Mouse (Mus musculus) forebrain, embryonic 16.5 days (tissue): ENCODE results near the gene Adprhl1. TPM values are rescaled to one million over a fixed set of nuclear protein-coding genes. Genes with fewer than 3 reads are reported as not detected.

Source experiments
- ATAC-seq: fragments of 200-750 bp; cut with Nextera tagmentation; 2 replicates; pipeline ENCODE4 v1.8.0; 2017; ENCODE audit warnings: mild to moderate bottlenecking, moderate library complexity
- H3K27ac ChIP-seq: fragments of 300-500 bp; sonication (generic); 2 replicates; pipeline ENCODE4 v1.5.1; 2014; ENCODE audit warnings: low read length, control low read depth
- H3K27me3 ChIP-seq: fragments of 300-500 bp; sonication (generic); replicated peaks from 2 replicates; pipeline ENCODE4 v1.6.1; 2014; ENCODE audit warnings: low read length; ENCODE audit not compliant: control insufficient read depth, insufficient read depth
- H3K36me3 ChIP-seq: fragments of 300-500 bp; sonication (generic); 2 replicates; pipeline ENCODE4 v1.6.1; 2014; ENCODE audit not compliant: control insufficient read depth, insufficient read depth
- H3K4me1 ChIP-seq: fragments of 300-500 bp; sonication (generic); replicated peaks from 2 replicates; pipeline ENCODE4 v1.6.1; 2014; ENCODE audit warnings: low read length; ENCODE audit not compliant: control insufficient read depth, insufficient read depth
- H3K4me2 ChIP-seq: fragments of 300-500 bp; sonication (generic); 2 replicates; pipeline ENCODE4 v1.6.1; 2014; ENCODE audit warnings: mild to moderate bottlenecking, low read length, control low read depth
- H3K4me3 ChIP-seq: fragments of 300-500 bp; sonication (generic); replicated peaks from 2 replicates; pipeline ENCODE4 v1.5.1; 2014; ENCODE audit warnings: mild to moderate bottlenecking, low read length, control low read depth
- H3K9ac ChIP-seq: fragments of 300-500 bp; sonication (generic); replicated peaks from 2 replicates; pipeline ENCODE4 v1.6.1; 2014; ENCODE audit warnings: low read depth, low read length, control low read depth
- H3K9me3 ChIP-seq: fragments of 300-500 bp; sonication (generic); 2 replicates; pipeline ENCODE4 v1.6.1; 2016; ENCODE audit warnings: low read length; ENCODE audit not compliant: control insufficient read depth
- WGBS: fragments of 180-500 bp; shearing (Covaris S2); extraction: QIAGEN DNeasy Blood & Tissue Kit; methylation state at CpG from one replicate; pipeline ENCODE4 v1.1.7; 2014; 5-methylcytosine and 5-hydroxymethylcytosine counted together
- microRNA counts: library from miRNA; unstranded; fragments of <30 nt; microRNA quantifications from one replicate; lab custom pipeline; 2016
- microRNA-seq: library from miRNA; unstranded; fragments of <30 nt; microRNA quantifications from one replicate; pipeline ENCODE4, GENCODE M21; 2017
- polyA plus RNA-seq: library from polyadenylated mRNA; unstranded; fragments of >200 nt; fragmentation: Nextera tagmentation; extraction: Ambion mirVana; gene quantifications from 2 replicates; pipeline ENCODE4 v1.2.1, GENCODE M21; 2015

Gene Adprhl1
- polyA plus RNA-seq, 1 experiment from 2014 or later: not detected

DNA sequence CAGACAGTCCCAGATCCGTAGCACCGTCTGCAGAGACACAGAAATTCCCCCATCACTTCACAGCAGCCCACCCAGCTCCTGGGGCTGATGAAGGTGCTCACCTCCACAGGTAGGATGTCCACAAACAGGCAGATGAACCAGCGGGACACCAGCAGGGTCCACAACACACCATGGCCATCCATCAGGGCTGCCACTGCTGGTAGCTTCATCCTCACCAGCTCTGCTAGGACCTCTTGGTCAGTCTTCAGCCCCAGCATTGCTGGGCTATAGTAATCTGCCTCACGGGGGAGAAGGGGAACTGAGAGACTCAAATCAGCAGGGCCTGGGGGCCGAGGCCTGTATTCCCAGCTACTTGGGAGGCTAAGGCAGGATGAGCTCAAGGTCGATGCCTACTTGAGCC is 74.5 kb downstream of the Adprhl1 start:
- H3K9me3 ChIP-seq: no peaks in the 10 kb centered on the region
- H3K9ac ChIP-seq: no peak overlapping the region
- H3K27ac ChIP-seq: no peak overlapping the region
- no peaks in the 10 kb centered on the region for H3K27me3 ChIP-seq
- WGBS: 73% methylated on average over 6 of the region's 6 CpGs
- H3K36me3 ChIP-seq: peaks cover 16% of the 10 kb centered on the region
- no peak overlapping the region for H3K4me2 ChIP-seq
- no peak for ATAC-seq
- H3K4me3 ChIP-seq: no peak overlapping the region
- H3K4me1 ChIP-seq: no peaks in the 10 kb centered on the region

DNA sequence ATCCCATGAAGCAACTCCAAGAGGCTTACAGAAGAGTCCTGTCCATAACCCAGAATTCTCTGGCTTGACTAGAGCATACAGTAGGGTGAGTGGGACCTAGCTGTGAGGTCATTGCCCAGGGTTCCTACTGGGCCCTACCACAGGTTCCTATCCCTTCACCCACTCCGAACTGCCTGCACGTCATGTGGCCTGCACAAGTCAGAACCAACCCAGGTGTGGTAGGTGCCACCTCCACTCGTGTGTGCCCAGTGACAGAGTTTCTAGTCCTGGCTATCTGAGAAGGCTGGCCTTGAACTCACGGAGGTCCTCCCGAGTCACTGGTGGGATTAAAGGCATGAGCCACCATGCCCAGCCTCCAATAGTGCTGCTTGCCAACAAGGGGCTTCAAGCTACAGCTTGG is 75.8 kb downstream of the Adprhl1 start:
- no peak overlapping the region for H3K9ac ChIP-seq
- no peaks in the 10 kb centered on the region for H3K27me3 ChIP-seq
- H3K27ac ChIP-seq: no peak overlapping the region
- no peaks in the 10 kb centered on the region for H3K9me3 ChIP-seq
- ATAC-seq: no peak
- peaks cover 26% of the 10 kb centered on the region for H3K36me3 ChIP-seq
- WGBS: 95% methylated on average over 5 of the region's 5 CpGs
- H3K4me3 ChIP-seq: no peak overlapping the region
- no peak overlapping the region for H3K4me2 ChIP-seq
- no peaks in the 10 kb centered on the region for H3K4me1 ChIP-seq

DNA sequence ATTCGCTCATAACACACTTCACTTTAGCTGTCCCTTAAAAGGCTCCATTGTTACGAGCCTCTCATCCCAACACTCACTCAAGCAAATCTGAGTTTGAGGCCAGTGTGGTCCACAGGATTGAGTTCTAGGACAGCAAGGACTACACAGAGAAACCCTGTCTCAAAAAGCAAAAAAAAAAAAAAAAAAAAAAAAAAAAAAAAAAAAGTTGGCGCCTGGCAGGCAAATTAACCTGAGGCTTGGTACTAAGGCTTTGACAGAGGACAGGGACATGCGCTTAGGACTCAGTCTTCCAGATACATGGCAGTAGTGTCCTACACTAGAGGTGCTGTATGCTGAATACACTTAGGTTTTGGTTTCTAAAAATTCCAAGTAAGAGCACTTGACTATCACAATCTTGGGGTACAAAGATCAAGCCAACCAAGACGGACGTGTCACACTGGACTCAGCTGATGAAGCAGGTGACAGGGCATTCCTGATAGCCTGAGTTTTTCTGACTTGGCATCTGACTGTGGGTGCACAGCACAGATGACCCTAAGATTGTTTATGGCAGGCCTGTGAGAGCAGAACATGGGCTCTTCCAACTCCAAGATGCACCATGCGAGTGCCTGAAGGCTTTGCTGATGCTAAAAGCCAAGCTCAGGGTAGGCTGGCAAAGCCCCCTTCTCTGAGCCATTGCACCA is 76.6 kb downstream of the Adprhl1 start:
- no peaks in the 10 kb centered on the region for H3K9me3 ChIP-seq
- H3K9ac ChIP-seq: no peak overlapping the region
- H3K27me3 ChIP-seq: no peaks in the 10 kb centered on the region
- ATAC-seq: no peak
- peaks cover 30% of the 10 kb centered on the region for H3K36me3 ChIP-seq
- WGBS: 95% methylated on average over 7 of the region's 7 CpGs
- H3K4me1 ChIP-seq: no peaks in the 10 kb centered on the region
- no peak overlapping the region for H3K27ac ChIP-seq
- H3K4me3 ChIP-seq: no peak overlapping the region
- no peak overlapping the region for H3K4me2 ChIP-seq

- Histone ChIP-seq H3K4me2 (no peak overlapping the region), H3K27me3 (no peaks in the 10 kb centered on the region), H3K4me1 (no peaks in the 10 kb centered on the region), H3K36me3 (peaks cover 37% of the 10 kb centered on the region), H3K4me3 (no peak overlapping the region), H3K9me3 (no peaks in the 10 kb centered on the region), H3K27ac (no peak overlapping the region), H3K9ac (no peak overlapping the region)
- WGBS: 86% methylated on average over 1 of the region's 1 CpGs
- ATAC-seq: no peak
Measured at GRCm38 (mm10) chr8:13175650-13176049, 78.3 kb downstream of the Adprhl1 start.

DNA sequence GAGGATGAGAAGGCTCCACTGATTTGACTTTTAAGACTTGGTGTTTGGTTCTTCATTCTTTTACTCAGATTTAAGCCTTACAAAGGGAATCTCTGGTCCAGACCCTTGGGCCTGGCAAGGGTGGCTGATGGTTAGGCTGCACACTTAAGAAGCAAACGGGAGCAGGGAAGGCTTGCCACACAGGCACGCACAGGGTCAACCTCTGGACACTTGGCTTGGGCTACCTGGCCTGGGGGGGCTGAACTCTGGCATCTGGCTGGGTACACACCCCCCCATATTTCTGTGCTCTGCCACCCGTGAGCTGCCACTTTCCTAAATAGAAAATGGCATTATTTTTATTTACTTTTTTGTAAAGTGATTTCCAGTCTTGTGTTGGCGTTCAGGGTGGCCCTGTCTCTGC is 79.2 kb downstream of the Adprhl1 start:
- no peaks in the 10 kb centered on the region for H3K27me3 ChIP-seq
- H3K4me2 ChIP-seq: no peak overlapping the region
- no peak overlapping the region for H3K4me3 ChIP-seq
- WGBS: 94% methylated on average over 4 of the region's 4 CpGs
- no peaks in the 10 kb centered on the region for H3K9me3 ChIP-seq
- no peak overlapping the region for H3K9ac ChIP-seq
- ATAC-seq: no peak
- H3K36me3 ChIP-seq: peaks cover 37% of the 10 kb centered on the region
- H3K4me1 ChIP-seq: no peaks in the 10 kb centered on the region
- no peak overlapping the region for H3K27ac ChIP-seq

DNA sequence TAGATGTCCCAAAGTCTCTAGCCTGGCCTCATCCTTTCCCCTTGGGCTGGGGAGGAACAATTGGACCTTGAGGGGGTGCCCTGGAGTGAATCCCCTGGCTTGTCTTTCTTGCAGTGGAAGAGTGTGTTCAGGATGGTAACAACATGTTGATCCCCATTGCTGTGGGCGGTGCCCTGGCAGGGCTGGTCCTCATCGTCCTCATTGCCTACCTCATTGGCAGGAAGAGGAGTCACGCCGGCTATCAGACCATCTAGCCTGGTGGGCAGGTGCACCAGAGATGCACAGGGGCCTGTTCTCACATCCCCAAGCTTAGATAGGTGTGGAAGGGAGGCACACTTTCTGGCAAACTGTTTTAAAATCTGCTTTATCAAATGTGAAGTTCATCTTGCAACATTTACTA is 79.7 kb downstream of the Adprhl1 start:
- no peaks in the 10 kb centered on the region for H3K27me3 ChIP-seq
- 90% methylated on average over 4 of the region's 4 CpGs for WGBS
- no peak overlapping the region for H3K4me3 ChIP-seq
- no peaks in the 10 kb centered on the region for H3K4me1 ChIP-seq
- H3K36me3 ChIP-seq: peaks cover 37% of the 10 kb centered on the region
- H3K9ac ChIP-seq: no peak overlapping the region
- H3K9me3 ChIP-seq: no peaks in the 10 kb centered on the region
- H3K4me2 ChIP-seq: no peak overlapping the region
- no peak overlapping the region for H3K27ac ChIP-seq
- no peak for ATAC-seq

MicroRNA genes within 50 kb of the gene (microRNA counts, 519-probe panel; counts per million panel counts)
- microRNA mmu-miR-1968 (lab: Ali Mortazavi, UCI): 2,178 counts per million, percentile 43 among the panel's probes with 10 or more counts

Small RNAs within 50 kb of the gene (microRNA-seq; reads per million reads assigned to microRNA genes)
- 21.0 reads per million, percentile 35 among the genes with 10 or more reads in this experiment for gene Mir1968

Other genes with a start within 250 kb of the Adprhl1 start
- gene F7, start 228.1 kb downstream of the Adprhl1 start, polyA plus RNA-seq: not detected in 2 replicates
- gene F10, start 216.9 kb downstream of the Adprhl1 start, polyA plus RNA-seq: 0.19 and 0.24 TPM in 2 replicates
- 1.7 and 2.2 TPM in 2 replicates for gene Proz, start 193.2 kb downstream of the Adprhl1 start, polyA plus RNA-seq
- gene Pcid2, start 148.7 kb downstream of the Adprhl1 start, polyA plus RNA-seq: 51.6 and 53.8 TPM in 2 replicates
- 70.1 and 80.9 TPM in 2 replicates for gene Cul4a, start 148.5 kb downstream of the Adprhl1 start, polyA plus RNA-seq
- gene Lamp1, start 95.0 kb downstream of the Adprhl1 start, polyA plus RNA-seq: 241 and 271 TPM in 2 replicates
- 19.7 and 21.1 TPM in 2 replicates for gene Grtp1, start 53.5 kb downstream of the Adprhl1 start, polyA plus RNA-seq
- 40.8 TPM in 2 replicates for gene Dcun1d2, start 34.0 kb upstream of the Adprhl1 start, polyA plus RNA-seq
- 49.1 and 53.2 TPM in 2 replicates for gene Tmco3, start 34.0 kb upstream of the Adprhl1 start, polyA plus RNA-seq
- gene Tfdp1, start 84.6 kb upstream of the Adprhl1 start, polyA plus RNA-seq: 130 and 151 TPM in 2 replicates
- gene Atp4b, start 142.7 kb upstream of the Adprhl1 start, polyA plus RNA-seq: not detected in 2 replicates
- gene Grk1, start 150.9 kb upstream of the Adprhl1 start, polyA plus RNA-seq: not detected in 2 replicates
- 0.26 and 0.29 TPM in 2 replicates for gene Tmem255b, start 181.0 kb upstream of the Adprhl1 start, polyA plus RNA-seq
- gene Gas6, start 240.3 kb upstream of the Adprhl1 start, polyA plus RNA-seq: 23.9 and 25.5 TPM in 2 replicates